Mouse (Mus musculus) heart, postnatal 0 days (tissue): ENCODE results near the gene Akap12.

Experiments
- CTCF ChIP-seq: IDR thresholded peaks from 2 replicates; pipeline ENCODE4 v1.5.1; 2016; ENCODE audit warnings: antibody characterized with exemption, control low read depth, low read depth
- EP300 ChIP-seq: IDR thresholded peaks from 2 replicates; pipeline ENCODE4 v1.6.1; 2016; ENCODE audit warnings: antibody characterized with exemption, low read depth

DNA sequence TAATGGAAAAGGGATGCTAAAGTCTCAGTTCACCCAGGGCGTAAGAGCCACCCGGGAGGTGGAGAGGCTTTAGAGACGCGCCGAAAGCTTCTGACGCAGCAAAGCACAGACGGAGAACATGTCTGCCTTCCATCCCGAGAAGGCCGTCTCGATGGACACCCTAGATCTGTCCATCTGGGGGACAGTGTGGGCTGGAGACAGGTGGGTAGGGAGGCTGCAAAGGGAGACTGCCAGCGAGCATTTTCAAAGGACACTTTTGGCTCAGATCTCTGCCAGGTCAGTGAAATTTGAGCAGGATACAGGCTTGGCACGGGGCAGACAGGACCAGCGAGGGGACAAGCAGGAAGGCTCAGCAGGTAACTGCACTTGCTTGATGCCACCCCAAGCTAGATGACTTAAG lies 9.9 kb downstream of the Akap12 start:
- TF ChIP-seq CTCF (no peak), EP300 (no peak)
